Mouse (Mus musculus) small intestine, adult 2 months (tissue): ENCODE data around the gene Txndc2. TPM values are rescaled to one million over a fixed set of nuclear protein-coding genes. Genes with fewer than 3 reads are reported as not detected.

Experiments
- H3K27ac ChIP-seq: fragments of 200-500 bp; 2 replicates; pipeline ENCODE4 v1.5.1; 2012; ENCODE audit warnings: low read depth, low read length, control low read depth, inconsistent platforms; ENCODE audit not compliant: insufficient read depth
- H3K27me3 ChIP-seq: fragments of 200-500 bp; 2 replicates; pipeline ENCODE4 v1.6.1; 2012; ENCODE audit warnings: mild to moderate bottlenecking, moderate library complexity, low read length, inconsistent platforms; ENCODE audit not compliant: control insufficient read depth, insufficient read depth
- H3K36me3 ChIP-seq: fragments of 200-500 bp; 2 replicates; pipeline ENCODE4 v1.6.1; 2012; ENCODE audit warnings: mild to moderate bottlenecking, low read length, control low read depth, inconsistent platforms; ENCODE audit not compliant: control insufficient read depth, insufficient read depth
- H3K4me1 ChIP-seq: fragments of 200-500 bp; 2 replicates; pipeline ENCODE4 v1.6.1; 2012; ENCODE audit warnings: low read length, inconsistent platforms, mixed read lengths; ENCODE audit not compliant: control insufficient read depth, insufficient read depth, insufficient read length
- H3K4me3 ChIP-seq: fragments of 200-500 bp; 2 replicates; pipeline ENCODE4 v1.5.1; 2012; ENCODE audit warnings: low read depth, mild to moderate bottlenecking, control low read depth, inconsistent platforms, low read length, moderate library complexity
- CTCF ChIP-seq: fragments of 200-500 bp; IDR thresholded peaks from 2 replicates; pipeline ENCODE4 v1.5.1; 2012; ENCODE audit warnings: low read depth, mild to moderate bottlenecking, control low read depth, inconsistent platforms, low read length, moderate library complexity, mixed read lengths; ENCODE audit not compliant: insufficient replicate concordance, insufficient read length; ENCODE audit errors: extremely low read depth
- POLR2A ChIP-seq: fragments of 200-500 bp; IDR thresholded peaks from 2 replicates; pipeline ENCODE4 v1.6.1; 2012; ENCODE audit warnings: low read depth, mild to moderate bottlenecking, control low read depth, inconsistent platforms, low read length, moderate library complexity
- WGBS: fragments of 180-500 bp; shearing (Covaris S2); methylation state at CpG from one replicate; pipeline ENCODE4 v1.1.7; 2018; 5-methylcytosine and 5-hydroxymethylcytosine counted together
- polyA plus RNA-seq: library from polyadenylated mRNA; depleted of rRNA; stranded (reverse); fragments of >200 nt; gene quantifications from 2 replicates; pipeline ENCODE4 v1.2.3, GENCODE M21; 2012

Txndc2 gene
- polyA plus RNA-seq, 1 experiment = not detected

DNA sequence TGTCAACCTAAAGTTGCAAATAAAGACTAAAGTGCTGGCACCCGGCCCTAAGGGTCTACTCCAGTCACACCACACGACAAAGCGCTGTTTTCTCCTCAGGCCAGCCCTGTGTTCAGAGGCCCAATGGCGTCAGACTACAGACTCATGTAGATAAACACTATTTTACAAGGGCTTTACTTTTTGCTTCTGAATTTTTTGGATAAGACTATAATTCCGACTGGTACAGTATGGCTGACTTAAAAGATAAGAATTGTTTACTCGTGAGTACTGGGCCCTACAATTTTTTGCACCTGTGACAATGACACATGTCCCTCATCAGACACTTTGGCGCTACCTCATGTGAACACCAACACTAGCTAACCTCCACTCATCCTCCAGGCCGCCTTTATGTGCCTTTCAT, 14.1 kb upstream of the Txndc2 start:
- Histone ChIP-seq H3K36me3 (no peaks in the 10 kb centered on the region), H3K27ac (no peak overlapping the region), H3K27me3 (no peaks in the 10 kb centered on the region), H3K4me1 (no peaks in the 10 kb centered on the region), H3K4me3 (no peak overlapping the region)
- TF ChIP-seq CTCF = no peak
- no peak for TF ChIP-seq POLR2A
- WGBS = 83% methylated on average over 8 of the region's 8 CpGs

DNA sequence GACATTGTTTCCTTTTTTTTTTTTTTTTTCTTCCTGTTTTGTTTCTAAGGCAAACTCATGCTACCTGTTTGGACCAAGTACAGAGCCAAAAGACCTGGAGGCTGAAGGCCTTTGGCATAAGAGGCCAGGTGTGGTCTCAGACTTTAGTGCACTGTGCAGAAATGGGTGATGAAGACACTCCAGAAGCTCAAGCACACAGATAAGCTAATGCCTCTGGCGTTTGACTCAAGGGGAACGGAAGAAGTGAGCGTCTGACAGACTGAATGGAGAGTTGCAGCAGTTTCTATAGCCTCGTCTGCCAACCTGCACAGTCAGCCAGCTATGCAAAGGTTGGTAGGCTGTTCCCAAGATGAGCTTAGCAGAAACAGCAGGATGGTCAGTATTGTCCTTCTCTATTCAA, 13.6 kb upstream of the Txndc2 start:
- WGBS = 78% methylated on average over 4 of the region's 4 CpGs
- Histone ChIP-seq H3K36me3 (no peaks in the 10 kb centered on the region), H3K4me3 (no peak overlapping the region), H3K4me1 (no peaks in the 10 kb centered on the region), H3K27ac (no peak overlapping the region), H3K27me3 (no peaks in the 10 kb centered on the region)
- no peak for TF ChIP-seq POLR2A
- TF ChIP-seq CTCF = no peak

DNA sequence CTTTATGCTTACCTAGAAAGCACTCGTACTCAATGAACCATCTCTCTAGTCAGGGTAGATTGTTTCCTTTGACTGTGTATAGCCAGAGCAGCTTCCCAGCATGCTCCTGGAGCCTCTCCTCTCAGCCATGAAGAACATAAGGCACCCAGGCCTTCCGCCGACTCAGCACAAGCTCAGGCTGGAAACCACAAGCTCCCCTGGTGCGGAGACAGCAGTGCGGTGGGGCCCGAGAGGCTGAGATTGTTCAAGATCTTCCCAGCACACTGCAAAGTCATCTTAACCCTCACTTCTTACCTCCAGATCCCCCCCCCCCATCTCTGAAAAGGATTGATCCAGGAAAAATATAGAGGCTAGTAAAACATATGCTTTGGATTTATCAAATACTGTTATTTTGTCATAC, 8.6 kb upstream of the Txndc2 start:
- Histone ChIP-seq H3K36me3 (no peaks in the 10 kb centered on the region), H3K27ac (no peak overlapping the region), H3K4me1 (no peaks in the 10 kb centered on the region), H3K4me3 (no peak overlapping the region), H3K27me3 (no peaks in the 10 kb centered on the region)
- TF ChIP-seq POLR2A (no peak), CTCF (no peak)
- WGBS = 82% methylated on average over 6 of the region's 6 CpGs

DNA sequence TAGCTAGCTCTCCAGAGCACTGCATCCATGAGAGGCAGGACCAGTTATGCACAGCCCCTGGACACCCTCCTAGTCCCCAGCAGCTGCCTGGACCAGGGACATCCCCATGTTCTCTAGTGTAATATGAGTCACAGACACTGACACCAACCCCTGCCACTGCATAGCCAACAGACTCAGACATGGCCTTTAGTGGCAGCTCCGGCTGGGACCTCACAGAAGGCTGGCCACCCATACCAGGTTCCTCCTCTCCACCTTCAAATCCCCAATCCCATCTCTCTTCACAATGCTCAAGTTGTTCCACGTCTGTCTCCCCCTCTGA, 7.2 kb upstream of the Txndc2 start:
- Histone ChIP-seq H3K4me3 (no peak overlapping the region), H3K27me3 (no peaks in the 10 kb centered on the region), H3K27ac (no peak overlapping the region), H3K36me3 (no peaks in the 10 kb centered on the region), H3K4me1 (no peaks in the 10 kb centered on the region)
- TF ChIP-seq CTCF (no peak), POLR2A (no peak)
- WGBS = 80% methylated on average over 2 of the region's 2 CpGs

DNA sequence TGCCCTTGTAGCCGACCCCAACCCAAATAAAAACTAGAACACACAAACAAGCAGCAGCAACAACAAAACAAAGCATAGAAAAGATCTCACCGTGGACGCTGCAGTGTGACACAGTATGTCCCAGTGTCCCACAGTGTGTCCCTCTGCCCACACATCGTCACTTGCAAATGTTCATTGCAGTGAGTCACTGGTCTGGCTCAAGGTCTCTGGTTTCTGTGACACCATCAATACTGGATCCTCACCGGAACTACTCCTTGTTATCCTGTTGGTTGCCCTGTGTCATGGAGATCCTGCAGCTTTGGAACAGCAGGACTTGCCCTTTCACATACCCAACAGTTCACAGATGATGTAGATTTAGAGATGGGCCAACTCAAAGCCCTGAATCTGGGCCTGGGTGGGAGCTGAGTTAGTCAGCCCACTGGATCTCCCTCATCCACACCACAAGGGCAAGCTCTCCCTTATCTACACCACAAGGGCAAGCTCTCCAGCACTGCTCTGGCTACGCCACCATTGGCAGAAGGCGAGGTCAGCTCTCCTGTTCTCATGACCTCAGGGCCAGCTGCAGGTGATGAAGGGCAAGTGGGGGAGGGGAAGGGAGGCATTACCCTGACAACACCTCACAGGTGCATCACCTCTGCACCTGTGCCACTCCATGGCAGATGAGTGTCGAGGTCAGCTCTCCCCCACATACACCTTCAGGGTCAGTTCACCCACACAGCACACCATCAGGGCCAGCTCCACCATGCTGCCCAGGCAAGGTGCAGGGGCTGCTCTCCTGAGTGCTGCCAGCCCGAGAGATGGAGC, 6.6 kb upstream of the Txndc2 start:
- no peak for TF ChIP-seq POLR2A
- no peak for TF ChIP-seq CTCF
- 82% methylated on average over 9 of the region's 9 CpGs for WGBS
- no peaks in the 10 kb centered on the region for H3K36me3 ChIP-seq

DNA sequence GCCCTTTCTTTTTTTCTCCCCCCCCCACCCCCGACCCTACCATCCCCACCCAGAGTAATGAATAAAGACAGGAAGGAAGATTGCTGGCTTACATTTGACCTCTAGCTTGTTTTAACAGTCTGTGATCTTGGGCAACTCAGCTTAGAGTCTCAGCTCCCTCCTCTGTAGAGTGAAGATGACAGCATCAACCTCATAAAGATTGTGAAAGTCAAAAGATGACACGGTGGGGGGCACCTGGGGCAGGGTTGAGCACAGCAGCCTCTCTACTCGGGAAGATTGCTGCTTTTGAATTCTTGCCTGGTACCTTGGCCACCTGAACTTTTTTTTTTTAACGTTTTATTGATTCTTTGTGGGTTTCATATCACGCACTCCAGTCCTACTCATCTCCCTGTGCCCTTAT, 6.0 kb upstream of the Txndc2 start:
- H3K27me3 ChIP-seq = no peaks in the 10 kb centered on the region
- 39% methylated on average over 5 of the region's 5 CpGs for WGBS
- H3K36me3 ChIP-seq = no peaks in the 10 kb centered on the region
- no peaks in the 10 kb centered on the region for H3K4me1 ChIP-seq
- no peak overlapping the region for H3K27ac ChIP-seq
- TF ChIP-seq CTCF = no peak
- TF ChIP-seq POLR2A = no peak
- H3K4me3 ChIP-seq = no peak overlapping the region

More for the DNA sequence above, 6.6 kb upstream of the Txndc2 start:
- no peak overlapping the region for H3K4me3 ChIP-seq
- no peaks in the 10 kb centered on the region for H3K27me3 ChIP-seq
- no peaks in the 10 kb centered on the region for H3K4me1 ChIP-seq
- H3K27ac ChIP-seq = no peak overlapping the region

DNA sequence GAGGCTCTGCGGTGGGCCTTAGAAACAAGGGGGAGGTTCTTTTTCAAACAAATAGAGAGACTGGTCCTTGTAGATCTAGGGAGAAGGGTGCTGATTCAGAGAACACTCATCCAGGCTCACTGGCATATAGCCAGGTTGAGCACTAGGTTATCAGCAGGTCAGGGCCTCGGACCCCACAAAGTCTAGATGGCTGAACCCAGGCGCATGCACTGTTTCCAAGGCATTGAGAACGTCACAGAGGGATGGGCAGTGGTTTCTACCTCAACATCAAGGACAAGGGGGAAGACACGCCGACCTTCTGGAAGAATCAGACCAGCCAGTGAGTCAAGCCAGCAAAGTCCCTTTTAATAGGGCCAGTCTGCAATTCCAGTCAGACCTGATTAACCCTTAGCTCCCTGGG, 5.3 kb upstream of the Txndc2 start:
- H3K36me3 ChIP-seq = no peaks in the 10 kb centered on the region
- TF ChIP-seq CTCF (no peak), POLR2A (no peak)
- H3K4me1 ChIP-seq = no peaks in the 10 kb centered on the region; the same call in 1 of the 2 replicates
- H3K4me3 ChIP-seq = no peak overlapping the region
- H3K27me3 ChIP-seq = no peaks in the 10 kb centered on the region
- H3K27ac ChIP-seq = no peak overlapping the region
- WGBS = 60% methylated on average over 6 of the region's 6 CpGs
